Mouse (Mus musculus) small intestine, adult 2 months (tissue): ENCODE measurements at regions not wholly inside any gene's neighbourhood (a gene's known extent, or its start where the extent isn't known, plus 50 kb on each side); places are given as distances from the start of the nearest gene placed in this dataset.

Source experiments
- H3K27ac ChIP-seq: fragments of 200-500 bp; 2 replicates; pipeline ENCODE4 v1.5.1; 2012; ENCODE audit warnings: low read depth, low read length, control low read depth, inconsistent platforms; ENCODE audit not compliant: insufficient read depth
- H3K27me3 ChIP-seq: fragments of 200-500 bp; 2 replicates; pipeline ENCODE4 v1.6.1; 2012; ENCODE audit warnings: mild to moderate bottlenecking, moderate library complexity, low read length, inconsistent platforms; ENCODE audit not compliant: control insufficient read depth, insufficient read depth
- H3K36me3 ChIP-seq: fragments of 200-500 bp; 2 replicates; pipeline ENCODE4 v1.6.1; 2012; ENCODE audit warnings: mild to moderate bottlenecking, low read length, control low read depth, inconsistent platforms; ENCODE audit not compliant: control insufficient read depth, insufficient read depth
- H3K4me1 ChIP-seq: fragments of 200-500 bp; 2 replicates; pipeline ENCODE4 v1.6.1; 2012; ENCODE audit warnings: low read length, inconsistent platforms, mixed read lengths; ENCODE audit not compliant: control insufficient read depth, insufficient read depth, insufficient read length
- H3K4me3 ChIP-seq: fragments of 200-500 bp; 2 replicates; pipeline ENCODE4 v1.5.1; 2012; ENCODE audit warnings: low read depth, mild to moderate bottlenecking, control low read depth, inconsistent platforms, low read length, moderate library complexity
- CTCF ChIP-seq: fragments of 200-500 bp; IDR thresholded peaks from 2 replicates; pipeline ENCODE4 v1.5.1; 2012; ENCODE audit warnings: low read depth, mild to moderate bottlenecking, control low read depth, inconsistent platforms, low read length, moderate library complexity, mixed read lengths; ENCODE audit not compliant: insufficient replicate concordance, insufficient read length; ENCODE audit errors: extremely low read depth
- POLR2A ChIP-seq: fragments of 200-500 bp; IDR thresholded peaks from 2 replicates; pipeline ENCODE4 v1.6.1; 2012; ENCODE audit warnings: low read depth, mild to moderate bottlenecking, control low read depth, inconsistent platforms, low read length, moderate library complexity
- WGBS: fragments of 180-500 bp; shearing (Covaris S2); methylation state at CpG from one replicate; pipeline ENCODE4 v1.1.7; 2018; 5-methylcytosine and 5-hydroxymethylcytosine counted together

- Histone ChIP-seq H3K27me3 (no peaks in the 10 kb centered on the region), H3K4me3 (no peak overlapping the region), H3K27ac (no peak overlapping the region), H3K36me3 (no peaks in the 10 kb centered on the region), H3K4me1 (no peaks in the 10 kb centered on the region)
- TF ChIP-seq POLR2A (no peak), CTCF (no peak)
- WGBS, result 70% methylated on average over 7 of the region's 7 CpGs
Measured at GRCm38 (mm10) chr13:97628608-97629007, 131.8 kb downstream of the Gm10260 start.

- 90% methylated on average over 10 of the region's 10 CpGs for WGBS
- Histone ChIP-seq H3K27ac (no peak overlapping the region), H3K36me3 (no peaks in the 10 kb centered on the region), H3K4me3 (no peak overlapping the region), H3K4me1 (no peaks in the 10 kb centered on the region), H3K27me3 (no peaks in the 10 kb centered on the region)
- TF ChIP-seq POLR2A (no peak), CTCF (no peak)
Measured at GRCm38 (mm10) chr13:97627247-97627646, 133.2 kb downstream of the Gm10260 start.

- Histone ChIP-seq H3K4me3 (no peak overlapping the region), H3K4me1 (no peaks in the 10 kb centered on the region), H3K27me3 (no peaks in the 10 kb centered on the region), H3K27ac (no peak overlapping the region), H3K36me3 (no peaks in the 10 kb centered on the region)
- WGBS, result 57% methylated on average over 5 of the region's 5 CpGs
- no peak for TF ChIP-seq CTCF
- TF ChIP-seq POLR2A, result no peak
Measured at GRCm38 (mm10) chr13:97626786-97627185, 133.6 kb downstream of the Gm10260 start.

GRCm38 (mm10) chr13:97626116-97626515 lies 134.3 kb downstream of the Gm10260 start:
- no peak overlapping the region for H3K27ac ChIP-seq
- no peaks in the 10 kb centered on the region for H3K4me1 ChIP-seq
- no peaks in the 10 kb centered on the region for H3K27me3 ChIP-seq
- WGBS, result 90% methylated on average over 5 of the region's 5 CpGs
- TF ChIP-seq POLR2A, result no peak
- TF ChIP-seq CTCF, result no peak
- no peaks in the 10 kb centered on the region for H3K36me3 ChIP-seq
- H3K4me3 ChIP-seq, result no peak overlapping the region

GRCm38 (mm10) chr13:97625391-97625790 lies 135.0 kb downstream of the Gm10260 start:
- Histone ChIP-seq H3K27me3 (no peaks in the 10 kb centered on the region), H3K27ac (no peak overlapping the region), H3K36me3 (no peaks in the 10 kb centered on the region), H3K4me3 (no peak overlapping the region), H3K4me1 (no peaks in the 10 kb centered on the region)
- TF ChIP-seq CTCF (no peak), POLR2A (no peak)
- 81% methylated on average over 4 of the region's 4 CpGs for WGBS

GRCm38 (mm10) chr13:97618190-97618586 lies 142.2 kb downstream of the Gm10260 start:
- H3K4me3 ChIP-seq, result no peak overlapping the region; the same call in 1 of the 2 replicates
- H3K27ac ChIP-seq, result peak overlapping the region; percentile 39
- H3K4me1 ChIP-seq, result peaks cover 16% of the 10 kb centered on the region
- TF ChIP-seq CTCF, result no peak
- no peak for TF ChIP-seq POLR2A
- 14% methylated on average over 6 of the region's 6 CpGs for WGBS
- no peaks in the 10 kb centered on the region for H3K36me3 ChIP-seq
- H3K27me3 ChIP-seq, result no peaks in the 10 kb centered on the region

GRCm38 (mm10) chr13:97617511-97618189 lies 142.8 kb downstream of the Gm10260 start:
- Histone ChIP-seq H3K36me3 (no peaks in the 10 kb centered on the region), H3K4me1 (peaks cover 16% of the 10 kb centered on the region), H3K27me3 (no peaks in the 10 kb centered on the region), H3K27ac (peak overlapping the region; percentile 39), H3K4me3 (no peak overlapping the region; the same call in 1 of the 2 replicates)
- TF ChIP-seq CTCF (no peak), POLR2A (no peak)
- WGBS, result 22% methylated on average over 13 of the region's 13 CpGs
